Mouse (Mus musculus): ENCODE results near the gene Zbtb20.
"Not testable (repeated sequence)": the region's sequence is repeated elsewhere in the genome, so short reads cannot be mapped to it uniquely, and the experiment has no call there.

Gene Zbtb20

DNA sequence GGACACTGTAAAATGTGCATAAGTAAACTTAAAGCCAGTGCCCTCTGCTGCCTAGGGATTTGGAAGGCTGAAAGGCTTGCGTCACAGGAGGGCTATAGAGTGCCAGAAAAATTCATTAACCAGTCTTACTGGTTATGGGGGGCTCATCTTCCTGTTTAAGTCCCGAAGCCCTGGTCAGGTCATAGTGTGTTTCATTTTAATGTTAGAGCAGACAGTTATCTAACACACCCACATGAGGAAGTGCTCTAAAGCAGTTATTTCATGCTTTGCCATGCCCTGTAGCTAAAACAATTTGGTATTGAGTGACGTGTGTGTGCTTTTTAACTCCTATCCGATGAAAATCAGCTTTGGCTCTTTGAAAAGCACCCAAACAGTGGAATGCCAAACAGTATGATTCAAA is 34.3 kb downstream of the Zbtb20 start:
- no peak for DNase-seq (ENCODE audit: low spot score)

DNA sequence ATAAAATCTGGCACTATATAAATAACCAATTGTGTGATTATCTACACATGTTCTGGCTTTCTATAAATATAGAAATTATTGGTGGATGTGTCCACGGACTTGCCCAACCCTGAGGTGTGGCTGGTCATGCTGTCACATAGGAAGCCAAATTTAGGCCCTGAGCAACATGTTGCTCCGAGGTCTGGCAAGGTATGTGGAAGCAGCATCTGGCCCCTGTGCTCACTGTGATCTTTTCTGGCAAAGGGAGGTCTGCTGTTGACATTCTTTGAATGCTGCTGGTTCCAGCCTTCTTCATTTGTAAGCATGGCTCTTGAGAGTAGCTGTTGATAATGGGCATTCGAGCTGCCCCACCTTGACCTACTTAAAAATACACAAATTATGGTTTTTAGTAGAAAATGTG is 35.0 kb downstream of the Zbtb20 start:
- no peak for DNase-seq (ENCODE audit: low spot score)

DNA sequence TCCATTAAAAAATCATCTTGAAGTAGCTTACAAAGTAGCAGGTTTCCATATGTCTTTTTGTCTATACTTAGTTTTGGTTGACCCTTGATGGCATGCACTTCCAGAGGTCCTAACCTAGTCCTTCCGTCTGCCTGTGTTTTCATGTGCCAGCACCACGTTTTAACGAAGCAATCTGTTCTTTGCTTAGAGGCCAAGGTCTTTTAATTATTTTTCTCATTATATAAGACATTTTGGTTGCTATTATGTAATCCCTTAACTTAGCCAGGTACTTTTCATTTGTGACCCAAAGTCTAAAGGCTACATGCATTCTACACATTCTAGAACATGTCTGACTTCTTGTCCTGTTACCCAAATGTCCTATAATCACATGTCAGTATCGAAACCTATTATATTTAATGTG is 35.6 kb downstream of the Zbtb20 start:
- DNase-seq (ENCODE audit: low spot score): no peak

GRCm38 (mm10) chr16:42911815-42912214 is 36.1 kb downstream of the Zbtb20 start:
- DNase-seq (ENCODE audit: low spot score): no peak

- no peak for DNase-seq (ENCODE audit: low spot score)
These were observed 37.6 kb downstream of the Zbtb20 start for GRCm38 (mm10) chr16:42913291-42913690.

GRCm38 (mm10) chr16:42914457-42915085 is 38.9 kb downstream of the Zbtb20 start:
- DNase-seq (ENCODE audit: low spot score): no peak

- DNase-seq (ENCODE audit: low spot score): no peak
These were observed 44.5 kb downstream of the Zbtb20 start for GRCm38 (mm10) chr16:42919992-42920760.

DNA sequence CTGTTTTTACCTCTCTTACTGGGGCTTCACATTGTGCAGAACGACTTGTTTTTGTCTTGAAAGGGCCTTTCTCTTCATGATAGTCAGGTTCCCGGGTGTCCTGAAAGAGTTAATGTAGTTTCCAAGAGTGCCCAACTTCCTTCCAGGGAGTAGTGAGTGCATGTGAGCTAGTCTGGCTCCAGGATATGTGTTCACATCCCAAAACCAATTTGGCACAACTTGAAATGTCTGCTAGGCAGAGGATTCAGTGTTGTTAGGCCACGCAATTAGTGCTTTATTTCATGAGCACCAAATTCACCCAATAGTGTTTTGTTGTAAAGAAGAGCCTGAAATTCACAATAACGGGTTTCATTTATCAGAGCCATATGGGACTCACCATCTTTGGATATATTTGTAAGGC is 45.8 kb downstream of the Zbtb20 start:
- DNase-seq (ENCODE audit: low spot score): no peak

GRCm38 (mm10) chr16:42938211-42938610 is 62.5 kb downstream of the Zbtb20 start:
- no peak for DNase-seq (ENCODE audit: low spot score)

GRCm38 (mm10) chr16:42947016-42947415 is 71.3 kb downstream of the Zbtb20 start:
- DNase-seq (ENCODE audit: low spot score): no peak

- DNase-seq (ENCODE audit: low spot score): not testable (repeated sequence)
These were observed 79.7 kb downstream of the Zbtb20 start for GRCm38 (mm10) chr16:42955401-42955800.

- no peak for DNase-seq (ENCODE audit: low spot score)
These were observed 97.2 kb downstream of the Zbtb20 start for GRCm38 (mm10) chr16:42972872-42973271.

GRCm38 (mm10) chr16:42998896-42999295 is 123.2 kb downstream of the Zbtb20 start:
- no peak for DNase-seq (ENCODE audit: low spot score)

DNA sequence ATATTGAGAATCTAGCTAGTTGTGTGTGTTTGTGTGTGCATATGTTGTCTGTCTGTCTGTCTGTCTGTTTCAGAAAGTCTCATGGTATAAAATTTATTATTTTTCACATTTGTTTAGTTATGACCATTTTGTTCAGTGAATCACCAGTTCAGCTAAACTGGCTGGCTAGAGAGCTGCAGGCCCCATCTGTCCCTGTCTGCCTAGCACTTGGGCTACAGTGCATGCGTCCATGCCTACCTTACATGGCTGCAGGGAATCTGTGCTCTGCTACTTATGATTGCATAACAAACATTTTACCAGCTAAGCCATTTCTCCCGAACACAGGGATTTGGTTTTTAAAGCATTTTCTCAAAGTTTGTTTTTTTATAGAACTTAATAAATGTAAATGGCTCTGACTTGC is 150.7 kb downstream of the Zbtb20 start:
- no peak for DNase-seq (ENCODE audit: low spot score)

- DNase-seq (ENCODE audit: low spot score): no peak
These were observed 153.6 kb downstream of the Zbtb20 start for GRCm38 (mm10) chr16:43029243-43029642.

- DNase-seq (ENCODE audit: low spot score): no peak
These were observed 160.0 kb downstream of the Zbtb20 start for GRCm38 (mm10) chr16:43035709-43036108.

DNA sequence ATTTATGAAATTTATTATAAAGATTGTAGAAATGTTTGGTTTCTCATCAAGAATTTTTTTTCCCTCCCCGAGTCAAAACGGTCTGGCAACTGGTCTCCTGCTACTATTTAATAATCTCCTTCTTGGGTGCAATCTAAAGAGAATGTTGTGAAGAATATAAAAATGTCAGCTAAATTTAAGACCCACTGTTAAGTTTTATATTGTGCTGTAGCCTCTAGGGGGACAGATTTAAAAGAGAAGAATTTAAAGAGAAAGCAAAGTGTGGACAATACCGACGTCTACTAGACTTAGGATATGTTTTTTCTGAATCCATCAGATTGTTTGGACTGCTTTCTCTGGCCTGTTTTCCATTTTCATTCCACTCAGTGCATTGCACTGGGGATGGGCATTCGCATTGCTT is 160.8 kb downstream of the Zbtb20 start:
- no peak for DNase-seq (ENCODE audit: low spot score)

DNA sequence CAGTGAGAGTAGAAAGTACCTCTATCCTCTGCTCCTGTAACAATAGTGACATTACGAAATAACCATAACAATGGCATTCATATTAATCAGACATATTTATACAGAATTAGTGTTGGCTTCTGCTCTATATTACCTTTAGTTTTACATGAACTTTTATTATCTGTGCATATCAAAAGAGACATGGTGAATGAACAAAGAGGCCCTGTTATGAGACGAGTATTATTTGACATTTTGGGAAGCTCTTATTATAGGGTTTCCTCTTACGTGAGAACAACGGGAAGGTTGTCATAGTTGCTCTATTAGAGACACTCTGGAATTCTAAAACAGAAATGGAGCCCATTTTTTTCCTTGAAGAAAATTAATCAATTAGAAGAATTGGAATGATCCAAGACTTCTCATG is 161.6 kb downstream of the Zbtb20 start:
- no peak for DNase-seq (ENCODE audit: low spot score)

- no peak for DNase-seq (ENCODE audit: low spot score)
These were observed 169.9 kb downstream of the Zbtb20 start for GRCm38 (mm10) chr16:43045611-43046010.

- DNase-seq (ENCODE audit: low spot score): no peak
These were observed 171.0 kb downstream of the Zbtb20 start for GRCm38 (mm10) chr16:43046686-43047085.

GRCm38 (mm10) chr16:43069666-43070295 is 194.1 kb downstream of the Zbtb20 start:
- no peak for DNase-seq (ENCODE audit: low spot score)

GRCm38 (mm10) chr16:43071875-43072274 is 196.2 kb downstream of the Zbtb20 start:
- DNase-seq (ENCODE audit: low spot score): no peak
